Mouse (Mus musculus) embryonic facial prominence, embryonic 15.5 days (tissue): ENCODE results near the gene Serpina1c. TPM values are rescaled to one million over a fixed set of nuclear protein-coding genes. Genes with fewer than 3 reads are reported as not detected.
"Not testable (repeated sequence)": the region's sequence is repeated elsewhere in the genome, so short reads cannot be mapped to it uniquely, and the experiment has no call there.

Experiments
- ATAC-seq: fragments of 200-750 bp; cut with Nextera tagmentation; 2 replicates; pipeline ENCODE4 v1.8.0; 2017; ENCODE audit warnings: low read depth, moderate TSS enrichment; ENCODE audit not compliant: insufficient number of reproducible peaks, low FRiP score, low TSS enrichment
- H3K27ac ChIP-seq: fragments of 300-500 bp; sonication (generic); replicated peaks from 2 replicates; pipeline ENCODE4 v1.5.1; 2015; ENCODE audit warnings: mild to moderate bottlenecking, inconsistent platforms
- H3K27me3 ChIP-seq: fragments of 300-500 bp; sonication (generic); 2 replicates; pipeline ENCODE4 v1.6.1; 2015; ENCODE audit warnings: inconsistent platforms
- H3K36me3 ChIP-seq: fragments of 300-500 bp; sonication (generic); 2 replicates; pipeline ENCODE4 v1.6.1; 2015; ENCODE audit warnings: mild to moderate bottlenecking, inconsistent platforms
- H3K4me1 ChIP-seq: fragments of 300-500 bp; sonication (generic); 2 replicates; pipeline ENCODE4 v1.6.1; 2015; ENCODE audit warnings: inconsistent platforms
- H3K4me2 ChIP-seq: fragments of 300-500 bp; sonication (generic); replicated peaks from 2 replicates; pipeline ENCODE4 v1.6.1; 2015; ENCODE audit warnings: mild to moderate bottlenecking, inconsistent platforms
- H3K4me3 ChIP-seq: fragments of 300-500 bp; sonication (generic); replicated peaks from 2 replicates; pipeline ENCODE4 v1.5.1; 2015; ENCODE audit warnings: mild to moderate bottlenecking, inconsistent platforms
- H3K9ac ChIP-seq: fragments of 300-500 bp; sonication (generic); 2 replicates; pipeline ENCODE4 v1.6.1; 2015; ENCODE audit warnings: inconsistent platforms
- H3K9me3 ChIP-seq: fragments of 300-500 bp; sonication (generic); replicated peaks from 2 replicates; pipeline ENCODE4 v1.6.1; 2016; ENCODE audit warnings: inconsistent platforms
- WGBS: fragments of 180-500 bp; shearing (Covaris S2); methylation state at CpG from one replicate; pipeline ENCODE4 v1.1.7; 2015; 5-methylcytosine and 5-hydroxymethylcytosine counted together
- polyA plus RNA-seq: library from polyadenylated mRNA; unstranded; fragments of >200 nt; fragmentation: Nextera tagmentation; extraction: Ambion mirVana; gene quantifications from 2 replicates; pipeline ENCODE4 v1.2.1, GENCODE M21; 2015

The Serpina1c gene
- not detected in 2 replicates for polyA plus RNA-seq

DNA sequence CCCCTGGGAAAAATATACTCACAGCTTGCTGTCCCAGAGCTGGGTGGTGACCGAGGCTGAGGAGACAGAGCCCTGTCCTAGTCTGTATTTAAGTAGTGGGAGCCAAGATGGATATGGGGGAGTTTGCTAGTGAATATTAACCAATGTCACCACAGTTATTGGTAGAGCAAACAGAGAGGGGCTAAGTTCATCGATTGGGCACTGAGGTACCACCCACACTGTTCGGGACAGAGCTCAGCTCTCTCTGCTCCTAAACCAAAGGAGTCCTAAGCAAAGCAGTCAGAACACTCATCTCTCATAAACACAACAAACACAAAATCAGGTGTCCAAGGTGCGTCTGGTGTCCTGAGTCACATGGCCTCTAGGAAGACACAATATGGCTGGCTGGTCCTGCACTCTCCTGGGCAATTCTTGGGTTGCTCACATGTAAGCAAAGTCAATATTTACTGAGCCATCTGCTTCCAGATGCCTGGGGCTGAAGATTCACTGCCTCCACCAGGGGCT lies at the start of gene Serpina1c:
TSS of gene Serpina1c (minus strand) at position 51 of the 504 bp plus-strand sequence.
- not testable (repeated sequence) for H3K9me3 ChIP-seq, H3K4me1 ChIP-seq, H3K27ac ChIP-seq, H3K4me3 ChIP-seq, ATAC-seq, H3K4me2 ChIP-seq, H3K36me3 ChIP-seq, H3K9ac ChIP-seq, H3K27me3 ChIP-seq
- WGBS = 81% methylated on average over 4 of the region's 4 CpGs

GRCm38 (mm10) chr12:103952972-103953371 lies 48.3 kb upstream of the Serpina1c start:
- not testable (repeated sequence) for H3K36me3 ChIP-seq, H3K4me2 ChIP-seq, H3K9me3 ChIP-seq, H3K9ac ChIP-seq, H3K27ac ChIP-seq, ATAC-seq, H3K4me3 ChIP-seq, H3K4me1 ChIP-seq, H3K27me3 ChIP-seq
- WGBS = 73% methylated on average over 3 of the region's 3 CpGs

DNA sequence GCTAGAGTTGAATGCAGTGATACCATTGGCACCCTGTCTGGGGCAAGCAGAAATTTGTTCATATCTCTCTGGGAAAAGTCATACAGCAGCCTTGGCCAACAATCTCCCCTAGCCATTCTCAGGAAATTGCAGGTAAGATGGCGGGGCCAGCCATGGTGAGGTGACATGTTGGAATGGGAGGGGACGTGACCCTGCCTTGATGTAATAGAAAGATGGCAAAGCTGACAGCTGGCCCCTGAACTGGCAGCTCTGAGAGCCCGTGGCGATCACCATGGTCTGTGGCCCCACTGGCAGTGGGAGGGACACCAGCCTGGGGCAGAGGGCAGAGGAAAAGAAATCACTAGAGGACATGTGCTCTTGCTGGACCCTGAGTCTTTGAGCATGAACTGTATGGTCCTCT lies 41.6 kb upstream of the Serpina1c start:
- Histone ChIP-seq H3K4me3 (no peak overlapping the region), H3K4me1 (no peaks in the 10 kb centered on the region), H3K27me3 (no peaks in the 10 kb centered on the region), H3K9me3 (peaks cover 4% of the 10 kb centered on the region; the same call in 1 of the 2 replicates), H3K27ac (no peak overlapping the region), H3K36me3 (no peaks in the 10 kb centered on the region), H3K9ac (no peak overlapping the region), H3K4me2 (no peak overlapping the region)
- WGBS = 76% methylated on average over 4 of the region's 4 CpGs
- no peak for ATAC-seq

GRCm38 (mm10) chr12:103909181-103909580 lies 4.5 kb upstream of the Serpina1c start:
- H3K4me2 ChIP-seq, H3K27me3 ChIP-seq, H3K4me1 ChIP-seq, H3K36me3 ChIP-seq, H3K27ac ChIP-seq, H3K9ac ChIP-seq, H3K9me3 ChIP-seq, H3K4me3 ChIP-seq, ATAC-seq: not testable (repeated sequence)
- WGBS = 94% methylated on average over 12 of the region's 16 CpGs

- H3K4me1 ChIP-seq, H3K4me2 ChIP-seq, H3K27ac ChIP-seq, H3K9ac ChIP-seq, H3K9me3 ChIP-seq, H3K36me3 ChIP-seq, ATAC-seq, H3K4me3 ChIP-seq, H3K27me3 ChIP-seq: not testable (repeated sequence)
- WGBS = 33% methylated on average over 1 of the region's 1 CpGs
Observed at GRCm38 (mm10) chr12:103907746-103908145, 3.1 kb upstream of the Serpina1c start.

GRCm38 (mm10) chr12:103901929-103902328 lies 2.8 kb downstream of the Serpina1c start:
- not testable (repeated sequence) for H3K4me1 ChIP-seq, H3K4me2 ChIP-seq, H3K27me3 ChIP-seq, H3K36me3 ChIP-seq, H3K9ac ChIP-seq, H3K27ac ChIP-seq, H3K9me3 ChIP-seq, H3K4me3 ChIP-seq, ATAC-seq
- WGBS = 90% methylated on average over 3 of the region's 3 CpGs

- not testable (repeated sequence) for H3K9ac ChIP-seq, H3K4me1 ChIP-seq, H3K36me3 ChIP-seq, H3K4me3 ChIP-seq, H3K27me3 ChIP-seq, H3K27ac ChIP-seq, H3K4me2 ChIP-seq, ATAC-seq, H3K9me3 ChIP-seq
- WGBS = 84% methylated on average over 1 of the region's 1 CpGs
Observed at GRCm38 (mm10) chr12:103866873-103867272, 37.8 kb downstream of the Serpina1c start.

- WGBS = 78% methylated on average over 9 of the region's 9 CpGs
- not testable (repeated sequence) for ATAC-seq, H3K4me3 ChIP-seq, H3K27ac ChIP-seq, H3K36me3 ChIP-seq, H3K4me2 ChIP-seq, H3K27me3 ChIP-seq, H3K4me1 ChIP-seq, H3K9ac ChIP-seq, H3K9me3 ChIP-seq
Observed at GRCm38 (mm10) chr12:103863101-103863974, 41.3 kb downstream of the Serpina1c start, which contains the start of gene Serpina1a. Serpina1a (minus strand) TSS chr12:103863562.

- Histone ChIP-seq H3K4me2 (no peak overlapping the region), H3K9ac (no peak overlapping the region), H3K9me3 (no peaks in the 10 kb centered on the region), H3K27ac (no peak overlapping the region), H3K4me1 (no peaks in the 10 kb centered on the region), H3K36me3 (no peaks in the 10 kb centered on the region), H3K4me3 (no peak overlapping the region), H3K27me3 (no peaks in the 10 kb centered on the region)
- no peak for ATAC-seq
- WGBS = 65% methylated on average over 3 of the region's 3 CpGs
Observed at GRCm38 (mm10) chr12:103860976-103861375, 43.7 kb downstream of the Serpina1c start.

DNA sequence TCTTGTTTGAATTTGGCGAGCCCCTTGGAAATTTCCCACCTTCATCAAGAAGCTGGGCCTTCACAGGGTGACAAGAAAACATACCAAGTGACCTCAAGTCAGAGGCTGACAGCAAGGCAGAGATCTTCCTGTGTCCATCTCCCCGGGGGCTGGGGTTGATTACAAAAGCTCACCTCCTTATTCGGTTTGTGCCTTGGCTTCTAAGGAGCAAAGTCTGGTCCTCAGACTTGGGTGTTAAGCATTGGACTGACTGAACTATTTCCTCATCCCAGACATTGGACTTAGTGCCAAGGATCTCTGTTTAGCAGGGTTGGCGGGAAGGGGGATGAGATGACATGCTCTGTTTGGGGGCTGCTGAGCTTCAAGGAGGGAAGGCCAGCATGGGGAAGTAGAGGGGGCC lies 44.1 kb downstream of the Serpina1c start:
- not testable (repeated sequence) for H3K27me3 ChIP-seq, H3K27ac ChIP-seq, H3K4me2 ChIP-seq, H3K9ac ChIP-seq, ATAC-seq, H3K4me1 ChIP-seq, H3K4me3 ChIP-seq, H3K9me3 ChIP-seq, H3K36me3 ChIP-seq
- 78% methylated on average over 3 of the region's 4 CpGs for WGBS

DNA sequence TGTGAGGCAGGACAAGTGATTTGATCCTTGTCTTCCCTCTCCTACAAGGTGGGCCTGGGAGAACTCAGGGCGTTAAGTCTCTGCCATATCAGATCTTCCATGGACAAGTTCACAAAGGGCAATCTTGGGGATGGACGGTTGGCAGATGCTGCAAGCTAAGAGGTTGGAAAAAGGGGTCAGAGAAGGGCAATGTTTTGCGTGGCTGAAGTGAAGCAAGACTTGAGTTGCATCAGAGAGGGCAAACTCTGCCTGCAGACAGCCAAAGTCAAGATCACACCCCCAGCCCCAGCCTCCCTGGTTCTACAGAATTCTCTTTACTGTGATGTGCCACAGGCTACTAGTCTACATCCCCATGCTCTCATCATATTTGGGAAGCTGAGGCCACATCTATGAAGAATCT lies 45.1 kb downstream of the Serpina1c start:
- not testable (repeated sequence) for H3K36me3 ChIP-seq, H3K4me2 ChIP-seq, ATAC-seq, H3K27me3 ChIP-seq, H3K9me3 ChIP-seq, H3K4me1 ChIP-seq, H3K4me3 ChIP-seq, H3K9ac ChIP-seq, H3K27ac ChIP-seq
- WGBS = 60% methylated on average over 3 of the region's 3 CpGs

- H3K27ac ChIP-seq, H3K4me1 ChIP-seq, ATAC-seq, H3K9ac ChIP-seq, H3K36me3 ChIP-seq, H3K4me3 ChIP-seq, H3K27me3 ChIP-seq, H3K4me2 ChIP-seq, H3K9me3 ChIP-seq: not testable (repeated sequence)
- WGBS = 86% methylated on average over 2 of the region's 2 CpGs
Observed at GRCm38 (mm10) chr12:103853032-103853431, 51.7 kb downstream of the Serpina1c start.
